Mouse (Mus musculus) monocyte, adult 5-6 weeks (primary cell): ENCODE results near the gene Gse1. TPM values are rescaled to one million over a fixed set of nuclear protein-coding genes. Genes with fewer than 3 reads are reported as not detected.

Source experiments
- ATAC-seq: fragments of 153-309, 156-312 bp; replicated peaks from 2 replicates; pipeline ENCODE4 v1.8.0; 2017; ENCODE audit warnings: mild to moderate bottlenecking; ENCODE audit not compliant: low TSS enrichment, insufficient number of reproducible peaks, severe bottlenecking, poor library complexity, low FRiP score
- total RNA-seq: library from RNA; stranded (forward); fragments of 200-1000, 200-491, 200-594 nt; gene quantifications from 3 replicates; pipeline ENCODE4 v1.2.3, GENCODE M21; 2017

The Gse1 gene
- total RNA-seq, 1 experiment from 2014 or later, result 9.9 TPM

DNA sequence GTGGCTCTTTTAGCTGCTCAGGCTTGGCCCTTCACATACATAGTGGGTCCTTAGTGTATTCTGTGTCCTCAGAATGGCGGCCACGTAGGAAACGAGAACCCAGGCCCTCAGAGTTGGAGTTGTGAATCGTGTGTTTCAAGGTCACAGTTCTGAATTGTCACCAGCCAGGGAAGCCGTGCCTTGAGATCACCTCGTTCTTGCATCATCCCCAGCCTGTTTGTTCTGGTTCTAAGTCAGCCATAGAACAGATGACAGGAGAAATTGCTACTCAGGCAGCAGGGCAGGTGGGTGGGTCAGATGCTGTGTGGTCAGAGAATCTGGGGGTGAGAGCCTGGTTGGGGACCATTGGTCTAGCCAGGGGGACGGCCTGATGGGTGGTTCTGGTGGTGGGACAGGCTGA, 60.9 kb downstream of the Gse1 start:
- ATAC-seq, result no peak

GRCm38 (mm10) chr8:120289698-120290181, 61.5 kb downstream of the Gse1 start:
- ATAC-seq, result no peak

DNA sequence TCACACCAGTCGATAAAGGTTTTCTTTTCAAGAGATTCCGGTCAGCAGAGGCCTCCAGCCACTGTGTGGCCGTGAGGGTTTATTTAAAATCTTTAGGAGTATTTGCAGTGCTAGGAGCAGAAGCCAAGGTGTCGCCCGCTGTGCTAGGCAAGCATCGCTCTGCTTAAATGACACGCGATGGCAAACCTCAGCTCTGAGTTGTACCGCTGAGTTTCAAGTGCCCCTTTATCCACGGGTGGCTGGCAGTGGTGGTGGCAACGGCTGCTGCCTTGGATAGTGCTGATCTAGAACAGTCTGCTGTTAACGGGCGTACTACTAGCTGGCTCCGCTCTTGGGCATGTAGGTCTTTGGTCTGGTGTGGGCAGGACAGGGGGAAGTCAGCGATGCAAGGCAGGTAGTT, 62.4 kb downstream of the Gse1 start:
- no peak for ATAC-seq

GRCm38 (mm10) chr8:120291650-120292049, 63.4 kb downstream of the Gse1 start:
- no peak for ATAC-seq

- no peak for ATAC-seq
Observed at GRCm38 (mm10) chr8:120292316-120293107, 64.3 kb downstream of the Gse1 start.

- no peak for ATAC-seq
Observed at GRCm38 (mm10) chr8:120293421-120294357, 65.4 kb downstream of the Gse1 start.

GRCm38 (mm10) chr8:120294982-120295870, 67.0 kb downstream of the Gse1 start:
- no peak for ATAC-seq

GRCm38 (mm10) chr8:120297000-120297399, 68.7 kb downstream of the Gse1 start:
- ATAC-seq, result no peak

- no peak for ATAC-seq
Observed at GRCm38 (mm10) chr8:120298601-120299532, 70.6 kb downstream of the Gse1 start.

GRCm38 (mm10) chr8:120300601-120301141, 72.4 kb downstream of the Gse1 start:
- ATAC-seq, result peak; percentile 73

- ATAC-seq, result no peak
Observed at GRCm38 (mm10) chr8:120302941-120303675, 74.9 kb downstream of the Gse1 start.

- no peak for ATAC-seq
Observed at GRCm38 (mm10) chr8:120304097-120304496, 75.8 kb downstream of the Gse1 start.

DNA sequence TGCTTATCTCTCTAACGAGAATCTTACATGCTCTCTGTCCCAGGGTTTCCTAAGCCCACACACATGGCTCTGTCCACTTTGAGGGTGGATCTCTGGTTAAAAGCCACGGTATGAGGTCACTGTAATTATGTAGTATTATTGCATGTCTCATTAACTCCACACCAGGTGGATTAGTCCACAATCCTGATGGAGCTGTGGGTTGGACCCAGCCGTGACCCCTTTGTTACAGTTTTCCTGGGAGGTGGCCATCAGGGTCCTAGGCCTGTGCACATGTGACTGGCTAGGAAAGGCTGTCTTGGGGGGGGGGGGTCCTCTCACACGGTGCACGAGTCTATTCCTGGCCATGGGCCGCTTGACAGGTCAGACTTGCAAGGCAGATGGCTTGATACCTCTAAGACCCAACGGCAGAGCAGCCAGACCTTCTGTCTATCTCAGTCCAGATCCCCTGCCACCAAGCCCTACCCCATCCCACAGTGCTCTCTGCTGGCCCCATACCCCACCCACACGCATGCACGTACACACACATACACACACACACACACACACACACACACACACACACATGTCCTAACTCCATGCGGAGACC, 77.6 kb downstream of the Gse1 start:
- ATAC-seq, result no peak

GRCm38 (mm10) chr8:120307103-120307502, 78.8 kb downstream of the Gse1 start:
- ATAC-seq, result no peak

DNA sequence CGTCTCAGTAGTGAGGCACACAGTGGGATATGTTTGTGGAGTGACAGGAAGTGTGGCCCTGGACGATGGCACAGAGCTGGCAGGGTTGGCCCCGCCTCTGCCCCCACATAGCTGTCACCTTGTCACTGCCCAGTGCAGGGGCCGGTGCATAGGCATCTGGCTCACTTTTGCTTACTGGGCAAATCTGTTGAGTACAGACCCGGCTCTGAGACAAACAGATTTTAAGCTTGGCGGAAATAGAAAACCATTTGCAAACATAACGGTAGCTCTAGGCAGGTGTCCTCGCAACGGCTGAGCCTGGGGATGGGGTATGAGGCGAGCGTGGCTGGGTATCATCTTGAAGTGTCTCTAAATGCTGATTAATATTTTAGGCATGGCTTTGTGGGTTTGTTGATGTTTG, 79.3 kb downstream of the Gse1 start:
- ATAC-seq, result no peak

GRCm38 (mm10) chr8:120308131-120308530, 79.9 kb downstream of the Gse1 start:
- ATAC-seq, result no peak
